Mouse (Mus musculus): Measurements from ENCODE around the gene Olfr1315-ps1. TPM values are rescaled to one million over a fixed set of nuclear protein-coding genes. Genes with fewer than 3 reads are reported as not detected.

The Olfr1315-ps1 gene
- not detected for total RNA-seq (2021)
- long read RNA-seq, experiment 1 = 0 reads
- long read RNA-seq, experiment 2 = 0 reads

- DNase-seq (ENCODE audit: low spot score in 2 of 2) = no peak
- intact Hi-C loops (cut with DNase I) = no loop called here
Measured at GRCm38 (mm10) chr2:112115340-112115739, at the start of gene Olfr1315-ps1. Gene Olfr1315-ps1 (minus strand): TSS chr2:112115440.

GRCm38 (mm10) chr2:112153898-112154297, 38.7 kb upstream of the Olfr1315-ps1 start, which contains the start of gene Olfr1318:
Gene Olfr1318 (plus strand): TSS chr2:112154198.
- intact Hi-C loops (cut with DNase I) = no loop called here
- no peak for DNase-seq (ENCODE audit: low spot score in 2 of 2)

GRCm38 (mm10) chr2:112140029-112140428, 24.8 kb upstream of the Olfr1315-ps1 start, which contains the start of gene Olfr1317:
Gene Olfr1317 (plus strand): TSS chr2:112140329.
- no peak for DNase-seq (ENCODE audit: low spot score in 2 of 2)
- intact Hi-C loops (cut with DNase I) = no loop called here

- DNase-seq (ENCODE audit: low spot score in 2 of 2) = no peak
- intact Hi-C loops (cut with DNase I) = no loop called here
Measured at GRCm38 (mm10) chr2:112134877-112135276, 19.6 kb upstream of the Olfr1315-ps1 start, which contains the start of gene Olfr1316. Gene Olfr1316 (minus strand): TSS chr2:112134977.

GRCm38 (mm10) chr2:112096681-112097080, 18.6 kb downstream of the Olfr1315-ps1 start, which contains the start of gene Olfr1314:
Gene Olfr1314 (minus strand): TSS chr2:112096781.
- no peak for DNase-seq (ENCODE audit: low spot score in 2 of 2)
- intact Hi-C loops (cut with DNase I) = no loop called here

GRCm38 (mm10) chr2:112077743-112078142, 37.5 kb downstream of the Olfr1315-ps1 start, which contains the start of gene Olfr1313:
Gene Olfr1313 (minus strand): TSS chr2:112077843.
- DNase-seq (ENCODE audit: low spot score in 2 of 2) = no peak
- intact Hi-C loops (cut with DNase I) = no loop called here

Other genes with a start within 250 kb of the Olfr1315-ps1 start
- gene Olfr1305, start 238.3 kb downstream of the Olfr1315-ps1 start, total RNA-seq (2021) = not detected
- gene Olfr1306, start 199.2 kb downstream of the Olfr1315-ps1 start, total RNA-seq (2021) = not detected
- gene Olfr1307, start 166.0 kb downstream of the Olfr1315-ps1 start, total RNA-seq (2021) = under 1 TPM; 0.04 to 0.07 TPM
- not detected for gene Olfr1308, start 150.5 kb downstream of the Olfr1315-ps1 start, total RNA-seq (2021)
- gene Olfr1309, start 125.2 kb downstream of the Olfr1315-ps1 start, total RNA-seq (2021) = not detected
- not detected for gene Olfr1310, start 102.7 kb downstream of the Olfr1315-ps1 start, total RNA-seq (2021)
- gene Olfr1311, start 91.0 kb downstream of the Olfr1315-ps1 start, total RNA-seq (2021) = not detected
- not detected for gene Olfr1312, start 65.2 kb downstream of the Olfr1315-ps1 start, total RNA-seq (2021)
- not detected for gene Olfr1313, start 37.6 kb downstream of the Olfr1315-ps1 start, total RNA-seq (2021)
- gene Olfr1314, start 18.7 kb downstream of the Olfr1315-ps1 start, total RNA-seq (2021) = not detected
- not detected for gene Olfr1316, start 19.5 kb upstream of the Olfr1315-ps1 start, total RNA-seq (2021)
- not detected for gene Olfr1317, start 24.9 kb upstream of the Olfr1315-ps1 start, total RNA-seq (2021)
- not detected for gene Olfr1318, start 38.8 kb upstream of the Olfr1315-ps1 start, total RNA-seq (2021)
- 100 to 1,000 TPM; 121 to 122 TPM for gene Lpcat4, start 124.0 kb upstream of the Olfr1315-ps1 start, total RNA-seq (2021)
- gene Nutm1, start 143.9 kb upstream of the Olfr1315-ps1 start, total RNA-seq (2021) = not detected
- 10 to 100 TPM; 70.2 to 71.9 TPM for gene Nop10, start 146.5 kb upstream of the Olfr1315-ps1 start, total RNA-seq (2021)
- 100 to 1,000 TPM; 114 to 125 TPM for gene Slc12a6, start 150.4 kb upstream of the Olfr1315-ps1 start, total RNA-seq (2021)
- 1 to 10 TPM; 1.8 to 3.2 TPM for gene Gm21985, start 150.9 kb upstream of the Olfr1315-ps1 start, total RNA-seq (2021)

Measured in left cerebral cortex, postnatal 14 days (tissue).